Mouse (Mus musculus) lung, postnatal 0 days (tissue): Measurements from ENCODE around the gene Prps2.

Source experiments
- CTCF ChIP-seq: IDR thresholded peaks from 2 replicates; pipeline ENCODE4 v1.5.1; 2016; ENCODE audit warnings: antibody characterized with exemption, mild to moderate bottlenecking
- EP300 ChIP-seq: IDR thresholded peaks from 2 replicates; pipeline ENCODE4 v1.6.1; 2016; ENCODE audit warnings: antibody characterized with exemption, mild to moderate bottlenecking, control low read depth

DNA sequence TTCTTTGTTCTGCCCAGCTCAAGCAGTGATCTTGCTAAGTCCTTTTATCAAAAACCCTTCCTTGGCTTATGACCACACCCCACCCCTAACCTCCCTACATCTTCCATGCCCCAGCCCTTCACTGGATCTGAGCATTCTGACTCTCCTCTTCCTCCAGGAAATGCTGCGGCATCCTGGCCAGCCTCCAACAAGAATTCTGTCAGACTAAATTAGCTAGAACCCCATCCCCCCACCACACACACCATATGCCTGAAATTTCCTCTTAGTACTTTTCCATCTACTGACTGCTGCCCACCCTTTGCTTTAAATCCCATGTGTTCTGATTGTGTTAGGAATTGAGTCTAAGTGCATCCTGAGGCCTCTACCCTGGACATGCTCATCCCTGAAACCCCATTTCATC lies 53.5 kb downstream of the Prps2 start:
- TF ChIP-seq EP300 (no peak), CTCF (no peak)
